Mouse (Mus musculus) cerebellum, adult 2 months (tissue): ENCODE data around the gene 1700113H08Rik. TPM values are rescaled to one million over a fixed set of nuclear protein-coding genes. Genes with fewer than 3 reads are reported as not detected.
A peak's percentile ranks its signal among the peaks of the same experiment; 100 is the strongest.

ENCODE experiments used
- DNase-seq, 2 experiments: peaks; one replicate each; pipeline ENCODE4 v3.0.0; 2021
- H3K27ac ChIP-seq: fragments of 200-500 bp; 2 replicates; pipeline ENCODE4 v1.5.1; 2012; ENCODE audit warnings: low read length, control low read depth, inconsistent platforms; ENCODE audit not compliant: insufficient read depth
- H3K27me3 ChIP-seq: fragments of 200-500 bp; 2 replicates; pipeline ENCODE4 v1.6.1; 2012; ENCODE audit warnings: inconsistent platforms, mild to moderate bottlenecking, low read length, moderate library complexity; ENCODE audit not compliant: control insufficient read depth, insufficient read depth
- H3K4me1 ChIP-seq: fragments of 200-500 bp; 2 replicates; pipeline ENCODE4 v1.6.1; 2011; ENCODE audit warnings: low read length; ENCODE audit not compliant: control insufficient read depth, insufficient read depth
- H3K4me3 ChIP-seq: fragments of 200-500 bp; replicated peaks from 2 replicates; pipeline ENCODE3; 2011; ENCODE audit warnings: mild to moderate bottlenecking, low read depth, low read length, control low read depth; ENCODE audit not compliant: insufficient read depth
- CTCF ChIP-seq: fragments of 200-500 bp; IDR thresholded peaks from 2 replicates; pipeline ENCODE4 v1.5.1; 2011; ENCODE audit warnings: low read depth, mild to moderate bottlenecking, control low read depth, low read length, moderate library complexity, borderline replicate concordance; ENCODE audit not compliant: insufficient read depth
- POLR2A ChIP-seq: fragments of 200-500 bp; IDR thresholded peaks from 2 replicates; pipeline ENCODE4 v1.6.1; 2011; ENCODE audit warnings: low read length, control low read depth, borderline replicate concordance; ENCODE audit not compliant: insufficient read depth
- WGBS: fragments of 180-500 bp; shearing (Covaris S2); methylation state at CpG from one replicate; pipeline ENCODE4 v1.1.7; 2018; 5-methylcytosine and 5-hydroxymethylcytosine counted together
- polyA plus RNA-seq: library from polyadenylated mRNA; depleted of rRNA; stranded (reverse); fragments of >200 nt; gene quantifications from 2 replicates; pipeline ENCODE4 v1.2.3, GENCODE M21; 2012

1700113H08Rik gene
- polyA plus RNA-seq, 1 experiment: not detected

- H3K4me3 ChIP-seq: no peak overlapping the region
- TF ChIP-seq POLR2A: no peak
- no peak for TF ChIP-seq CTCF
- WGBS: 68% methylated on average over 3 of the region's 3 CpGs
- H3K4me1 ChIP-seq: no peaks in the 10 kb centered on the region
- no peak for DNase-seq
- no peaks in the 10 kb centered on the region for H3K27me3 ChIP-seq
- H3K27ac ChIP-seq: no peak overlapping the region
Measured at GRCm38 (mm10) chr10:87045273-87045672, 12.6 kb upstream of the 1700113H08Rik start.

GRCm38 (mm10) chr10:87046469-87046868 is 11.4 kb upstream of the 1700113H08Rik start:
- Histone ChIP-seq H3K4me3 (no peak overlapping the region), H3K4me1 (no peaks in the 10 kb centered on the region), H3K27me3 (no peaks in the 10 kb centered on the region), H3K27ac (no peak overlapping the region)
- no peak for DNase-seq
- TF ChIP-seq POLR2A (no peak), CTCF (no peak)
- 33% methylated on average over 6 of the region's 6 CpGs for WGBS

- no peaks in the 10 kb centered on the region for H3K27me3 ChIP-seq
- no peak overlapping the region for H3K4me3 ChIP-seq
- 91% methylated on average over 10 of the region's 10 CpGs for WGBS
- no peaks in the 10 kb centered on the region for H3K4me1 ChIP-seq
- TF ChIP-seq CTCF (no peak), POLR2A (no peak)
- no peak for DNase-seq
- H3K27ac ChIP-seq: no peak overlapping the region
Measured at GRCm38 (mm10) chr10:87046931-87047468, 10.8 kb upstream of the 1700113H08Rik start.

GRCm38 (mm10) chr10:87049179-87049578 is 8.7 kb upstream of the 1700113H08Rik start:
- no peaks in the 10 kb centered on the region for H3K27me3 ChIP-seq
- TF ChIP-seq POLR2A (no peak), CTCF (no peak)
- H3K4me1 ChIP-seq: no peaks in the 10 kb centered on the region
- 77% methylated on average over 3 of the region's 3 CpGs for WGBS
- DNase-seq: no peak
- no peak overlapping the region for H3K27ac ChIP-seq
- H3K4me3 ChIP-seq: no peak overlapping the region

- WGBS: 65% methylated on average over 4 of the region's 4 CpGs
- H3K4me1 ChIP-seq: no peaks in the 10 kb centered on the region
- TF ChIP-seq POLR2A (no peak), CTCF (no peak)
- H3K27me3 ChIP-seq: no peaks in the 10 kb centered on the region
- DNase-seq: no peak
- no peak overlapping the region for H3K4me3 ChIP-seq
- H3K27ac ChIP-seq: no peak overlapping the region
Measured at GRCm38 (mm10) chr10:87051714-87052113, 6.1 kb upstream of the 1700113H08Rik start.

GRCm38 (mm10) chr10:87058251-87058925 is 543 bp downstream of the 1700113H08Rik start:
- Histone ChIP-seq H3K4me1 (no peaks in the 10 kb centered on the region), H3K27me3 (no peaks in the 10 kb centered on the region), H3K4me3 (peak overlapping the region; percentile 40), H3K27ac (no peak overlapping the region)
- DNase-seq: peak; percentile 71 to 78
- under 1% methylated on average over 34 of the region's 34 CpGs for WGBS
- no peak for TF ChIP-seq POLR2A

GRCm38 (mm10) chr10:87058926-87059325 is 1.1 kb downstream of the 1700113H08Rik start:
- H3K4me1 ChIP-seq: no peaks in the 10 kb centered on the region
- no peak overlapping the region for H3K4me3 ChIP-seq
- TF ChIP-seq POLR2A (no peak), CTCF (no peak)
- no peak overlapping the region for H3K27ac ChIP-seq
- H3K27me3 ChIP-seq: no peaks in the 10 kb centered on the region
- no peak for DNase-seq
- 36% methylated on average over 9 of the region's 9 CpGs for WGBS

- no peaks in the 10 kb centered on the region for H3K27me3 ChIP-seq
- no peaks in the 10 kb centered on the region for H3K4me1 ChIP-seq
- no peak for DNase-seq
- 97% methylated on average over 6 of the region's 6 CpGs for WGBS
- H3K27ac ChIP-seq: no peak overlapping the region
- TF ChIP-seq CTCF (no peak), POLR2A (no peak)
- H3K4me3 ChIP-seq: no peak overlapping the region
Measured at GRCm38 (mm10) chr10:87059447-87059846, 1.6 kb downstream of the 1700113H08Rik start.
